Mouse (Mus musculus): ENCODE data around the gene F10. TPM values are rescaled to one million over a fixed set of nuclear protein-coding genes. Genes with fewer than 3 reads are reported as not detected.
"Not testable (repeated sequence)": the region's sequence is repeated elsewhere in the genome, so short reads cannot be mapped to it uniquely, and the experiment has no call there.

The F10 gene
- total and polyA plus RNA-seq, 3 experiments, result not detected

GRCm38 (mm10) chr8:13073255-13073654 is 36.1 kb downstream of the F10 start:
- no peaks in the 10 kb centered on the region for H3K9me3 ChIP-seq (replicated peaks; ENCODE audit: low read length)
- no peaks in the 10 kb centered on the region for H3K4me1 ChIP-seq (ENCODE audit: control insufficient read depth in 1 of 2, insufficient read depth in 2 of 2)
- dilution Hi-C loops (cut with MboI; ENCODE audit: extremely low pct_ligation_motif_present, extremely low pct_unique_long_range_greater_than_20kb, low sequenced_read_pairs) (no loop called here), in situ Hi-C loops (cut with MboI; ENCODE audit: low pct_ligation_motif_present, low pct_unique_long_range_greater_than_20kb, low sequenced_read_pairs) (no loop called here)
- no peak overlapping the region for H3K4me2 ChIP-seq (ENCODE audit: insufficient read depth, low read depth, poor library complexity, severe bottlenecking)
- no peaks in the 10 kb centered on the region for H3K27me3 ChIP-seq (replicated peaks)
- no peak overlapping the region for H3K27ac ChIP-seq (ENCODE audit: insufficient read depth, low read depth)
- no peaks in the 10 kb centered on the region for H3K79me2 ChIP-seq (replicated peaks; ENCODE audit: control insufficient read depth, extremely low read depth, insufficient read depth, poor library complexity, severe bottlenecking)
- TF ChIP-seq POLR2A (IDR thresholded peaks at IDR 0.05; ENCODE audit: low read depth, low read length) (no peak), USF2 (conservative IDR thresholded peaks at IDR 0.05; ENCODE audit: low read depth, low read length) (no peak)
- DNase-seq (ENCODE audit: extremely low read depth), result no peak
- peaks cover 47 to 68% of the 10 kb centered on the region in 2 experiments for H3K36me3 ChIP-seq (replicated peaks in 1 of 2; ENCODE audit: control insufficient read depth in 1 of 2, insufficient read depth in 1 of 2, low read length in 1 of 2)
- no peak overlapping the region for H3K9ac ChIP-seq (ENCODE audit: insufficient read depth, low read depth)
- no peak overlapping the region for H3K4me3 ChIP-seq (replicated peaks in 1 of 3; ENCODE audit: low read depth in 2 of 3, low read length in 2 of 3, poor library complexity in 1 of 3)

- Histone ChIP-seq H3K27ac (ENCODE audit: insufficient read depth, low read depth) (no peak overlapping the region), H3K36me3 (replicated peaks in 1 of 2; ENCODE audit: control insufficient read depth in 1 of 2, insufficient read depth in 1 of 2, low read length in 1 of 2) (peaks cover 59 to 86% of the 10 kb centered on the region in 2 experiments), H3K4me3 (replicated peaks in 1 of 3; ENCODE audit: low read depth in 2 of 3, low read length in 2 of 3, poor library complexity in 1 of 3) (no peak overlapping the region), H3K27me3 (replicated peaks) (no peaks in the 10 kb centered on the region), H3K79me2 (replicated peaks; ENCODE audit: control insufficient read depth, extremely low read depth, insufficient read depth, poor library complexity, severe bottlenecking) (no peaks in the 10 kb centered on the region), H3K9me3 (replicated peaks; ENCODE audit: low read length) (no peaks in the 10 kb centered on the region), H3K4me2 (ENCODE audit: insufficient read depth, low read depth, poor library complexity, severe bottlenecking) (no peak overlapping the region), H3K9ac (ENCODE audit: insufficient read depth, low read depth) (no peak overlapping the region), H3K4me1 (ENCODE audit: control insufficient read depth in 1 of 2, insufficient read depth in 2 of 2) (no peaks in the 10 kb centered on the region)
- in situ Hi-C loops (cut with MboI; ENCODE audit: low pct_ligation_motif_present, low pct_unique_long_range_greater_than_20kb, low sequenced_read_pairs), result no loop called here
- no peak for TF ChIP-seq USF2 (conservative IDR thresholded peaks at IDR 0.05; ENCODE audit: low read depth, low read length)
- TF ChIP-seq ELF1 (IDR thresholded peaks at IDR 0.05; ENCODE audit: low read depth, low read length), result no peak
- TF ChIP-seq ZC3H11A (IDR thresholded peaks at IDR 0.05; ENCODE audit: low read depth, low read length), result no peak
- no peak for TF ChIP-seq MEF2A (IDR thresholded peaks at IDR 0.05; ENCODE audit: borderline replicate concordance, low read depth, low read length)
- no peak for TF ChIP-seq SMC3 (IDR thresholded peaks at IDR 0.05; ENCODE audit: low read depth, low read length)
- no peak for TF ChIP-seq MAZ (IDR thresholded peaks at IDR 0.05; ENCODE audit: low read depth, low read length)
- no peak for TF ChIP-seq EP300 (IDR thresholded peaks at IDR 0.05; ENCODE audit: low read length)
- no peak for TF ChIP-seq KAT2A (IDR thresholded peaks at IDR 0.05; ENCODE audit: insufficient replicate concordance, low read length)
- no peak for TF ChIP-seq POLR2A (IDR thresholded peaks at IDR 0.05; ENCODE audit: low read depth, low read length)
- no peak for TF ChIP-seq SIN3A (IDR thresholded peaks at IDR 0.05; ENCODE audit: low read length)
- TF ChIP-seq UBTF (IDR thresholded peaks at IDR 0.05; ENCODE audit: low read depth, low read length), result no peak
- no peak for TF ChIP-seq RCOR1 (conservative IDR thresholded peaks at IDR 0.05; ENCODE audit: low read depth, low read length)
- TF ChIP-seq USF1 (IDR thresholded peaks at IDR 0.05; ENCODE audit: low read depth, low read length), result no peak
- DNase-seq (ENCODE audit: extremely low read depth), result no peak
- dilution Hi-C loops (cut with MboI; ENCODE audit: extremely low pct_ligation_motif_present, extremely low pct_unique_long_range_greater_than_20kb, low sequenced_read_pairs), result no loop called here
These were observed 37.9 kb downstream of the F10 start for GRCm38 (mm10) chr8:13075044-13075443.

GRCm38 (mm10) chr8:13075579-13075978 is 38.5 kb downstream of the F10 start:
- H3K4me2 ChIP-seq (ENCODE audit: insufficient read depth, low read depth, poor library complexity, severe bottlenecking); H3K27me3 ChIP-seq (replicated peaks); DNase-seq (ENCODE audit: extremely low read depth); H3K9ac ChIP-seq (ENCODE audit: insufficient read depth, low read depth); H3K27ac ChIP-seq (ENCODE audit: insufficient read depth, low read depth); H3K4me1 ChIP-seq (ENCODE audit: control insufficient read depth in 1 of 2, insufficient read depth in 2 of 2); in situ Hi-C loops (cut with MboI; ENCODE audit: low pct_ligation_motif_present, low pct_unique_long_range_greater_than_20kb, low sequenced_read_pairs); H3K9me3 ChIP-seq (replicated peaks; ENCODE audit: low read length); dilution Hi-C loops (cut with MboI; ENCODE audit: extremely low pct_ligation_motif_present, extremely low pct_unique_long_range_greater_than_20kb, low sequenced_read_pairs); H3K4me3 ChIP-seq (replicated peaks in 1 of 3; ENCODE audit: low read depth in 2 of 3, low read length in 2 of 3, poor library complexity in 1 of 3); H3K79me2 ChIP-seq (replicated peaks; ENCODE audit: control insufficient read depth, extremely low read depth, insufficient read depth, poor library complexity, severe bottlenecking): not testable (repeated sequence)
- peaks cover 64 to 92% of the 10 kb centered on the region in 2 experiments for H3K36me3 ChIP-seq (replicated peaks in 1 of 2; ENCODE audit: control insufficient read depth in 1 of 2, insufficient read depth in 1 of 2, low read length in 1 of 2)
